Mouse (Mus musculus) regulatory T cell (primary cell): ENCODE measurements around the gene Cdh22.

Experiments
- in situ Hi-C: fragments of 300-600 bp; cut with MboI, MseI; formaldehyde crosslinking; loops from one replicate; pipeline ENCODE4 v1.15.1; 2025; ENCODE audit warnings: high pct_unique_total_duplicates

The Cdh22 gene

GRCm38 (mm10) chr2:165090650-165091049 lies 144.0 kb downstream of the Cdh22 start, which contains the start of gene 1700025C18Rik:
Gene 1700025C18Rik, minus strand, starts transcription at chr2:165090750.
- in situ Hi-C loops: no loop called here

- in situ Hi-C loops: no loop called here
Observed at GRCm38 (mm10) chr2:165089470-165089869, 145.2 kb downstream of the Cdh22 start.

GRCm38 (mm10) chr2:165086634-165087033 lies 148.0 kb downstream of the Cdh22 start:
- in situ Hi-C loops: no loop called here

- in situ Hi-C loops: no loop called here
Observed at GRCm38 (mm10) chr2:165081257-165081656, 153.4 kb downstream of the Cdh22 start.

GRCm38 (mm10) chr2:165080657-165081056 lies 154.0 kb downstream of the Cdh22 start:
- in situ Hi-C loops: no loop called here

- in situ Hi-C loops: loop anchor here (5.0 kb wide), 2 partner anchors 199 to 284 kb away; no protein-coding TSS in a partner anchor
Observed at GRCm38 (mm10) chr2:165078605-165079004, 156.0 kb downstream of the Cdh22 start.

- in situ Hi-C loops: loop anchor here (5.0 kb wide), 2 partner anchors 199 to 284 kb away; no protein-coding TSS in a partner anchor
Observed at GRCm38 (mm10) chr2:165078045-165078444, 156.6 kb downstream of the Cdh22 start.

GRCm38 (mm10) chr2:165077055-165077454 lies 157.6 kb downstream of the Cdh22 start:
- in situ Hi-C loops: loop anchor here (5.0 kb wide), 2 partner anchors 200 to 285 kb away; no protein-coding TSS in a partner anchor

GRCm38 (mm10) chr2:165074937-165075336 lies 159.7 kb downstream of the Cdh22 start:
- in situ Hi-C loops: loop anchor here (5.0 kb wide), 3 partner anchors 37 to 287 kb away; no protein-coding TSS in a partner anchor

- in situ Hi-C loops: loop anchor here (5.0 kb wide), 1 partner anchor 38 kb away; no protein-coding TSS in a partner anchor
Observed at GRCm38 (mm10) chr2:165074081-165074884, 160.4 kb downstream of the Cdh22 start.

GRCm38 (mm10) chr2:165073381-165073781 lies 161.3 kb downstream of the Cdh22 start:
- in situ Hi-C loops: loop anchor here (5.0 kb wide), 1 partner anchor 39 kb away; no protein-coding TSS in a partner anchor

- in situ Hi-C loops: loop anchor here (5.0 kb wide), 1 partner anchor 42 kb away; no protein-coding TSS in a partner anchor
Observed at GRCm38 (mm10) chr2:165070096-165070816, 164.4 kb downstream of the Cdh22 start.

GRCm38 (mm10) chr2:165068806-165069205 lies 165.8 kb downstream of the Cdh22 start:
- in situ Hi-C loops: loop anchor here (10.0 kb wide), 1 partner anchor 114 kb away; no protein-coding TSS in a partner anchor

- in situ Hi-C loops: loop anchor here (10.0 kb wide), 1 partner anchor 110 kb away; no protein-coding TSS in a partner anchor
Observed at GRCm38 (mm10) chr2:165064489-165064888, 170.2 kb downstream of the Cdh22 start.

GRCm38 (mm10) chr2:165061638-165062433 lies 172.8 kb downstream of the Cdh22 start:
- in situ Hi-C loops: loop anchor here (10.0 kb wide), 1 partner anchor 107 kb away; no protein-coding TSS in a partner anchor
